Mouse (Mus musculus) adrenal gland (tissue): Measurements from ENCODE around the gene Capn1.

Experiments
- intact Hi-C: fragments of 180-260 bp; cut with DNase I; formaldehyde crosslinking; loops from one replicate; pipeline ENCODE4 v1.15.1; 2025
- microRNA-seq, 2 experiments: library from miRNA; unstranded; fragments of <30 nt; microRNA quantifications; one replicate each; pipeline ENCODE4; 2019

The Capn1 gene

DNA sequence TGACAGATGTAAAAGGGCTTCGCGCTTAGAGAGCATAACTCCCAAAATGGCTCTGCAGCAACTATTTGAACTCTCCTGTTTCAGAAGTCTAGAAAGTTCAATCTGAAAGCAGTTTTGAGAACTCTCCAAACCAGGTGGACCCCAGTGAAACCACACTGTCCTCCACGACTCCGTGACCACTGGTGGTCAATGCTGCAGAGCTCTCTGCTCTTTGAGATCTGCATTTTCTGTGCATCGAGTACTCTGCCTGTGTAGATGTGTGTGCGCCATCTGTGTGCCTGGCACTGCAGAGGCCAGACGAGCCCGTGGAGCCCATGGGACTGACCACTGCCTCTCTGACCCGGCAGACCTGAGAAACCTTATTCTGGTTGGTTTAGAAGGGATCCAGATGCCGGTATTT lies 60.8 kb downstream of the Capn1 start:
- intact Hi-C loops = loop anchor here (5.0 kb wide), 1 partner anchor 168 kb away; no protein-coding TSS in a partner anchor

DNA sequence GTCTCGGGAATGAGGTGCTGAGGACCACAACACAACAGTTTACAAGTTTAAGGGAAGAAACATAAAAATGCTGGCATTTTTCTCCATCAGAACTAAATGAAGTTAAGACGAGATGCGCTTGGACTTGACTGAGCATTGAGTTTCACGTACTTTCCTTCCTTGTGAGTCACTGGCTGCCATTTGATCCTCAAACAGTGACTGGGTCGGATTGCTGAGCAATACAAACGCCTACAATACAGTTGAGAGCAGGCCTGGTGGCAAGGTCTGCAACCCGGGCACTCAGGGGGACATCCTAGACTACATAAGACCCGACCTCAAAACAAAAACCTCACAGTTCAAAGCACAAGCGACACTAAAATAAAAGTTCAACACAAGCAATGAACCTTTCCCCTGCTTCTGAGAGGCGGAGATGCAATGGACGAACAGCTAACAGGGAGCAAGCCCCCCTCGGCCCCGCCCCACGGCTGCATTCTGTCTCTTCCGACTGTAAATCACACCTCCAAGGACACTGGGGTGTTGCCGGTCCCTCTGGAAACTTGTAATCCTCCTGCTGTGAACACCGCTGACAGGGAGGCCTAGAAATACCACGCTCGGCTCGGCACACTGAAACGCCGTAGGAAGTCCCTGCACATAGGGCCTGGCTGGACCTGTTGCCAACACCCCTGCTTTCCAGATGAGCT lies 61.5 kb downstream of the Capn1 start:
- intact Hi-C loops = no loop called here

- intact Hi-C loops = no loop called here
These were observed 62.4 kb downstream of the Capn1 start for GRCm38 (mm10) chr19:5953201-5953770.

- intact Hi-C loops = no loop called here
These were observed 63.5 kb downstream of the Capn1 start for GRCm38 (mm10) chr19:5952071-5952691.

DNA sequence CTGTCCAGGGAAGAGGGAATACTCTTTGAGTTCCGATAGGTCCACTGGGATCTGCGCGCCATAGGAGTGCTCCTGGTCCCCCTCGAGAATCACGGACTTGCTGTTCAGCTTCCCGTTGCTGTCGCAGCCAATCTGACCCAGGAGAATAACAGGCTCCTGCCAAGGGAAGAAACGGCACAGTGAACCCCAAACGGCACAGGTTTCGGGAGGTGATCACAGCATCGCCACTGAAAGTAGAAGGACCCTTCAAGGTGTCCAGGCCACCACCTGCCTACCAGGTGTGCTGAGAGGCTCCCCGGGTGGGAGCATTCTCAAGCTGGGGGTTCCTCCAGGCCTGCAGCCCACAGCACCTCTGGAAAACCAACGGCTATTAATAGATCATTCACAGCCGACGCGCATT lies 64.1 kb downstream of the Capn1 start:
- intact Hi-C loops = no loop called here

- intact Hi-C loops = no loop called here
These were observed 65.5 kb downstream of the Capn1 start for GRCm38 (mm10) chr19:5950218-5950617.

GRCm38 (mm10) chr19:5945891-5946290 lies 69.8 kb downstream of the Capn1 start:
- intact Hi-C loops = no loop called here

- intact Hi-C loops = no loop called here
These were observed 70.7 kb downstream of the Capn1 start for GRCm38 (mm10) chr19:5945027-5945426.

GRCm38 (mm10) chr19:5944145-5944544 lies 71.6 kb downstream of the Capn1 start:
- intact Hi-C loops = no loop called here

DNA sequence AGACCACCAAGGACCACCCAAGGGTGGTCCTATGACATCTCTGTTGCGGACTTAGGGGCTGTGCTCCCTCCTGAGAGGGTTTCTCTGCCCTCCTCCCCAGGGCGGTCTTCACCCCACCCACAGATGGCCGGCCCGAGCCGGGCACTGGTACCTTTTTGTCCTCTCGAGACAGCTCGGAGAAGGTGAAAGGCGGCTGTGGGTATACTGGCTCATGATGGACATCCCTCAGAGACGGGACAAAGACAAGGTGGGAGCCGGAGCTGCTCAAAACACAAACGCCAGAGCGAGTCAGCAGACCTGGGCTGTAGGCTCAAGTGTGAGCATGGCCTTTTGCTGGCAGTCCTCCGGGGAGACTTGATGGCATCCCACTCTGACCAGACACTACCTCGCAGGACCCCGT lies 72.3 kb downstream of the Capn1 start:
- intact Hi-C loops = no loop called here

DNA sequence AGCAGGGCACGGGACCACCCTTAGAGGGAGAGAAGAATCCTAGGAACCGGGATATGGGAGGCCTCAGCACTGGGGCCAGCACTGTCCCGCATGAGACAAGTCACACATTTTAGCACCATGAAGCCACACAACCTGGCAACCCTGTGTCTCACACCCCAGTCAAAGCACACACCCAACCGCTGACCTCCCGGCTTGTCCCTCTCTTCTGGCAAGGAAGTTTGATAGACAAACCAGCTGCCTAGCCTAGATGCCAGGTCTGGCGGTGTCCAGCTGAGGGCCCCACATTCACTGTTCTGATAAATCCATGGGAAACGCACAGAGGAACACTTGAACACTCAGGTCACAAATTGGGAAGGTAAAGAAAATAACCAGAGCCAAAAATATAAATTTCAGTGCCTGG lies 73.1 kb downstream of the Capn1 start:
- intact Hi-C loops = no loop called here

DNA sequence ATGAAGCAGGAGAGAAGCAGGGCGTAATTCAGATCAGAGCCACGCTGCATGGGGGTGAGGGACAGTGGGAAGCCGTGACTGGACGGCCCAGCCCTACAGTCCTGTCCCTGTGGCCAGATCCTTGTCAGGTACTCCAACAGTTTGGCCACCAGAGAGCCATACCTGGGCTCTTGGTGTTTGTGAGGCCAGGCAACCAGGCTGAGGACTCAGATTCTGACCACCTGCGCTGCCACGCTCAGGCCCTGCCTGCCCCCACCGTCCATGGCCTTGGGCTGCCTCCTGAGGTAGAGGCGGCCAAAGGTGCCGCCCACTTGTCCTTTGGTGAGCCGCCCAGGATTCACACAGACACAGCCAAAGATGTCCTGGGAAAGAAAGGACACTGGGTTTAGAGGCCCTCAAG lies 75.0 kb downstream of the Capn1 start:
- intact Hi-C loops = no loop called here

DNA sequence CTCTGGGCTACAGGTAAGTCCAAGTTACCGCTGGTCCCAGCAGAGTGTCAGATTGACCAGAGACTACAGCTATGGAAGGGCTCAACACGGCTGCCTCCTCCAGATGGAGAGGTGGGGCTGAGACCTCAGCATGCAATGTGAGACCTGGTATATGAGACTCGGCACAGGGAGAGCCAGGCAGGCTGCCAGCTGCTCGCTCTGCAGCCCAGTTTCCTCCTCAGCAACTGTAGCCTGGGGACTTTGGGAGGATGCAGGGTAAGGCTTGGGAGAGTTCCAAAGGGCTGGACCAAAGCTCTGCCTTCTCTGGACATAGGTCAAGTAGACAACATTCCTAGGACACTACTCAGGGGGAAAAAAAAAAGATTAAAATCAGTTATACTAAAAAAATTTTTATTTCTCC lies 75.5 kb downstream of the Capn1 start:
- intact Hi-C loops = no loop called here

GRCm38 (mm10) chr19:5939715-5940114 lies 76.0 kb downstream of the Capn1 start:
- intact Hi-C loops = no loop called here

Small RNAs within 50 kb of the gene (microRNA-seq; reads per million reads assigned to microRNA genes)
- gene Mir6988 = 1.0 to 2.2 reads per million in 2 experiments
